Mouse (Mus musculus): ENCODE data around the gene Pkdrej.
"Not testable (repeated sequence)": the region's sequence is repeated elsewhere in the genome, so short reads cannot be mapped to it uniquely, and the experiment has no call there.

Gene Pkdrej

GRCm38 (mm10) chr15:85821203-85822010 lies at the start of gene Pkdrej:
Gene Pkdrej, minus strand, starts transcription at chr15:85821734.
- no peak for DNase-seq (ENCODE audit: low read depth, low spot score)

- DNase-seq (ENCODE audit: low read depth, low spot score): no peak
Observed at GRCm38 (mm10) chr15:85867696-85868095, 46.2 kb upstream of the Pkdrej start.

GRCm38 (mm10) chr15:85865913-85866312 lies 44.4 kb upstream of the Pkdrej start:
- not testable (repeated sequence) for DNase-seq (ENCODE audit: low read depth, low spot score)

- peak; percentile 95 for DNase-seq (ENCODE audit: low read depth, low spot score)
Observed at GRCm38 (mm10) chr15:85859490-85860031, 38.0 kb upstream of the Pkdrej start, which contains the start of gene Gtse1. Gene Gtse1, plus strand, starts transcription at chr15:85859745.

- no peak for DNase-seq (ENCODE audit: low read depth, low spot score)
Observed at GRCm38 (mm10) chr15:85858980-85859489, 37.5 kb upstream of the Pkdrej start.

GRCm38 (mm10) chr15:85851656-85852392 lies 30.3 kb upstream of the Pkdrej start:
- DNase-seq (ENCODE audit: low read depth, low spot score): no peak

- DNase-seq (ENCODE audit: low read depth, low spot score): no peak
Observed at GRCm38 (mm10) chr15:85845071-85845470, 23.5 kb upstream of the Pkdrej start.

- no peak for DNase-seq (ENCODE audit: low read depth, low spot score)
Observed at GRCm38 (mm10) chr15:85841796-85842360, 20.3 kb upstream of the Pkdrej start.

- no peak for DNase-seq (ENCODE audit: low read depth, low spot score)
Observed at GRCm38 (mm10) chr15:85840983-85841382, 19.4 kb upstream of the Pkdrej start.

GRCm38 (mm10) chr15:85836887-85837286 lies 15.4 kb upstream of the Pkdrej start:
- no peak for DNase-seq (ENCODE audit: low read depth, low spot score)

- no peak for DNase-seq (ENCODE audit: low read depth, low spot score)
Observed at GRCm38 (mm10) chr15:85835335-85835734, 13.8 kb upstream of the Pkdrej start.

- no peak for DNase-seq (ENCODE audit: low read depth, low spot score)
Observed at GRCm38 (mm10) chr15:85832599-85832998, 11.1 kb upstream of the Pkdrej start.

- peak; percentile 20 for DNase-seq (ENCODE audit: low read depth, low spot score)
Observed at GRCm38 (mm10) chr15:85831954-85832590, 10.5 kb upstream of the Pkdrej start, which contains the start of gene Ttc38. Gene Ttc38, plus strand, starts transcription at chr15:85832306.

GRCm38 (mm10) chr15:85829470-85829869 lies 7.9 kb upstream of the Pkdrej start:
- DNase-seq (ENCODE audit: low read depth, low spot score): no peak

- no peak for DNase-seq (ENCODE audit: low read depth, low spot score)
Observed at GRCm38 (mm10) chr15:85828071-85828470, 6.5 kb upstream of the Pkdrej start.

- DNase-seq (ENCODE audit: low read depth, low spot score): no peak
Observed at GRCm38 (mm10) chr15:85826676-85827075, 5.1 kb upstream of the Pkdrej start.

- DNase-seq (ENCODE audit: low read depth, low spot score): no peak
Observed at GRCm38 (mm10) chr15:85822011-85822359, 451 bp upstream of the Pkdrej start.

GRCm38 (mm10) chr15:85813428-85813827 lies 8.1 kb downstream of the Pkdrej start:
- no peak for DNase-seq (ENCODE audit: low read depth, low spot score)

- DNase-seq (ENCODE audit: low read depth, low spot score): peak; percentile 92
Observed at GRCm38 (mm10) chr15:85811535-85812277, 9.8 kb downstream of the Pkdrej start, which contains the start of gene Cdpf1. Gene Cdpf1, minus strand, starts transcription at chr15:85811697.

GRCm38 (mm10) chr15:85810806-85811521 lies 10.6 kb downstream of the Pkdrej start:
- DNase-seq (ENCODE audit: low read depth, low spot score): peak; percentile 50
